Mouse (Mus musculus): ENCODE results near the gene Myo1c.
"Not testable (repeated sequence)": the region's sequence is repeated elsewhere in the genome, so short reads cannot be mapped to it uniquely, and the experiment has no call there.

Gene Myo1c

GRCm38 (mm10) chr11:75668621-75669020 is 18.3 kb downstream of the Myo1c start:
- no peak for DNase-seq (ENCODE audit: inconsistent ontology term)

- no peak for DNase-seq (ENCODE audit: inconsistent ontology term)
Measured at GRCm38 (mm10) chr11:75669176-75669852, 19.0 kb downstream of the Myo1c start.

GRCm38 (mm10) chr11:75669853-75670200 is 19.5 kb downstream of the Myo1c start:
- DNase-seq (ENCODE audit: inconsistent ontology term), result no peak

- no peak for DNase-seq (ENCODE audit: inconsistent ontology term)
Measured at GRCm38 (mm10) chr11:75671426-75672180, 21.3 kb downstream of the Myo1c start.

- DNase-seq (ENCODE audit: inconsistent ontology term), result no peak
Measured at GRCm38 (mm10) chr11:75673411-75673810, 23.1 kb downstream of the Myo1c start.

- DNase-seq (ENCODE audit: inconsistent ontology term), result no peak
Measured at GRCm38 (mm10) chr11:75674875-75675274, 24.6 kb downstream of the Myo1c start.

GRCm38 (mm10) chr11:75677881-75678746 is 27.8 kb downstream of the Myo1c start:
- peak; percentile 61 for DNase-seq (ENCODE audit: inconsistent ontology term)

- peak; percentile 99 for DNase-seq (ENCODE audit: inconsistent ontology term)
Measured at GRCm38 (mm10) chr11:75678747-75679438, 28.6 kb downstream of the Myo1c start, which contains the start of gene Crk. TSS of gene Crk (plus strand) at chr11:75679259.

- DNase-seq (ENCODE audit: inconsistent ontology term), result peak; percentile 62
Measured at GRCm38 (mm10) chr11:75679439-75680171, 29.3 kb downstream of the Myo1c start.

GRCm38 (mm10) chr11:75684462-75684861 is 34.2 kb downstream of the Myo1c start:
- DNase-seq (ENCODE audit: inconsistent ontology term), result no peak

GRCm38 (mm10) chr11:75684956-75685355 is 34.7 kb downstream of the Myo1c start:
- no peak for DNase-seq (ENCODE audit: inconsistent ontology term)

- peak; percentile 87 for DNase-seq (ENCODE audit: inconsistent ontology term)
Measured at GRCm38 (mm10) chr11:75687343-75687993, 37.2 kb downstream of the Myo1c start.

- DNase-seq (ENCODE audit: inconsistent ontology term), result no peak
Measured at GRCm38 (mm10) chr11:75688132-75688531, 37.8 kb downstream of the Myo1c start.

GRCm38 (mm10) chr11:75689977-75690376 is 39.7 kb downstream of the Myo1c start:
- DNase-seq (ENCODE audit: inconsistent ontology term), result no peak

- no peak for DNase-seq (ENCODE audit: inconsistent ontology term)
Measured at GRCm38 (mm10) chr11:75691047-75691446, 40.7 kb downstream of the Myo1c start.

GRCm38 (mm10) chr11:75693570-75693969 is 43.3 kb downstream of the Myo1c start:
- DNase-seq (ENCODE audit: inconsistent ontology term), result no peak

GRCm38 (mm10) chr11:75697464-75697863 is 47.2 kb downstream of the Myo1c start:
- not testable (repeated sequence) for DNase-seq (ENCODE audit: inconsistent ontology term)

- DNase-seq (ENCODE audit: inconsistent ontology term), result no peak
Measured at GRCm38 (mm10) chr11:75700557-75700956, 50.3 kb downstream of the Myo1c start.

- DNase-seq (ENCODE audit: inconsistent ontology term), result no peak
Measured at GRCm38 (mm10) chr11:75702761-75703160, 52.5 kb downstream of the Myo1c start.

GRCm38 (mm10) chr11:75703748-75704147 is 53.4 kb downstream of the Myo1c start:
- no peak for DNase-seq (ENCODE audit: inconsistent ontology term)
